Mouse (Mus musculus) adrenal gland, adult 2 months (tissue): Measurements from ENCODE around the gene Polr3g. TPM values are rescaled to one million over a fixed set of nuclear protein-coding genes. Genes with fewer than 3 reads are reported as not detected.
"Not testable (repeated sequence)": the region's sequence is repeated elsewhere in the genome, so short reads cannot be mapped to it uniquely, and the experiment has no call there.

Experiments
- DNase-seq: peaks from one replicate; pipeline ENCODE4 v3.0.0; 2021
- polyA plus RNA-seq: library from polyadenylated mRNA; depleted of rRNA; stranded (reverse); fragments of >200 nt; gene quantifications from 2 replicates; pipeline ENCODE4 v1.2.3, GENCODE M21; 2012; rRNA removed
- total RNA-seq, 2 experiments: library from RNA; stranded (reverse); gene quantifications; 2 replicates each; pipeline ENCODE4 v1.2.3; 2021

The Polr3g gene
- total and polyA plus RNA-seq, 3 experiments: 1.4 to 6.6 (median 4.5) TPM

DNA sequence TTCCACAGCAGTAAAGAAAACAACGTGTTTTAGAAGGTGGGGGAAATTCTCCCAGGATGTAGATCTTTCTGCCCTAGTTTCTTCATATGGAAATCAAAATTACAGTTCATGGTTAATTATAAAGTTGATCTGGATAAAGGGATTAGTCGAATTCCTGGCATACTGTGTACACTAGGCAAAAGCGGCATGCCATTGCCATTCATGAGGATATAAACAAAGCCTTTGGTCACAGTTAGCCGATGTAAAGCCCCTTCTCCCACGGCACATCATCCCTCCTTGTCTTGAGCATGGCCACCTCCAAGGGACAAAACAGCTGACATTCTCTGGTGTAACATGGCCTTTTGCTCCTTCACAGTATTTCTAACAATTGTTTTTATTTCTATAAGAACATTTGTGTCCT, 80.2 kb downstream of the Polr3g start:
- no peak for DNase-seq

DNA sequence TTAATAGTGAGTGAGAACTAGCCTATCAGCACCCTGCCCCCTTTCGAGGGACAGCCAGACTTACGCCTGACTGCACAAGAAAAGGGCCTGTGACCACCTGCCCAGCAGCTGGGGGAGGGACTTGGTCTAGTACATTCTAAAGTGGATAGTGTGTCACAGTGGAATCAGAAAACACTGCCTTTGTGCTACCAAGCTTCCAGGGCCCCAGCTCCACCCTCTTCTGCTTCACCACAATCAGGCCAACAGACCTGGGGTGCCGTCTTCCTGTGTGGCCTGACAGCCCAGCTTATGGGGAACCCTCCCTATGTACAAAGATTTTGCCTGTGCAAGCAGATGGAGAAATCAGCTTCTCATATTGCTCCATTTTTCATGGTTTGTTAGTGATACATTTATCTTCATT, 81.4 kb downstream of the Polr3g start:
- DNase-seq: no peak

DNA sequence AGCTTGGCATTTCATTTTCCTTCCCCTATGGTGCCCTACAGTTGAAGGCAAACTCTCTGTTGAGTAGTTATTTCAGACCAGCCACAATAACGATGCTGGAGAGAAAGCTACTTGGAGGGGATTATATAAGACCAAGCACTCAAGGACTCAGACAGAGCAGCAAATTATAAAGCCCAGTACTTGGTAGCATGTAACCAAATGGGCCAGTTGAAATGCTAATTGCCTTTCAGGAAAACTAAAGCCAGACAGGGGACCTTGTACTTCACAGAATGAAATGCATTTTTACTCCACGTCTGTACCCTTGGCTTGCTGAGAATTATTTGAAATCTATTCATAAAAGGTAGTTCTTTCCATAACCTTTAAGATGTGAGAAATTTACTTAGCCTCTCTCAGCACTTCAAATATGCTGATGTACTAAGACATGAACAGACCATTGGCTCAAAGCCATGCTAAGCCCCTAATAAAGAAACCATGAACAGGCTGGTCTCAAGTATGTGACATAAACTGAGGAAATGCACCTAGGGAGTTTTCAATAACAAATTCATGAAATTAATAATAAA, 82.1 kb downstream of the Polr3g start:
- DNase-seq: no peak

DNA sequence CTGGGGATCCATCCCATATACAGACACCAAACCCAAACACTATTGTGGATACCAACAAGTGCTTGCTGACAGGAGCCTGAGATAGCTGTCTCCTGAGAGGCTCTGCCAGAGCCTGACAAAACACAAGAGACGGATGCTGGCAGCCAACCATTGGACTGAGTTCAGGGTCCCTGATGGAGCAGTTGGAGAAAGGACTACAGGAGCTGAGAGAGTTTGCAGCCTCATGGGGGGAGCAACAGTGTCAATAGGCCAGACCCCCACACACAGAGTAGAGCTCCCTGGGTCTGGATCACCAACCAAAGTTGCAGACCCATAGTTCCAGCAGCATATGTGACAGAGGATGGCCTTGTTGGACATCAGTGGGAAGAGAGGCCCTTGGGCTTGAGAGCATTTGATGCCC, 83.0 kb downstream of the Polr3g start:
- DNase-seq: not testable (repeated sequence)

Other genes with a start within 250 kb of the Polr3g start
- 1 to 10 TPM; 1.2 to 2.0 TPM for gene Adgrv1, start 77.9 kb downstream of the Polr3g start, total RNA-seq
- 0.58 and 0.79 TPM in 2 replicates for gene Adgrv1, start 77.9 kb downstream of the Polr3g start, polyA plus RNA-seq
- 10 to 100 TPM; 21.3 to 23.4 TPM for gene Lysmd3, start 53.4 kb downstream of the Polr3g start, total RNA-seq
- 1.7 and 2.5 TPM in 2 replicates for gene Lysmd3, start 53.4 kb downstream of the Polr3g start, polyA plus RNA-seq
- 10 to 100 TPM; 10.6 to 12.4 TPM for gene Mblac2, start 328 bp upstream of the Polr3g start, total RNA-seq
- 5.6 and 5.7 TPM in 2 replicates for gene Mblac2, start 328 bp upstream of the Polr3g start, polyA plus RNA-seq
- 100 to 1,000 TPM; 116 to 135 TPM for gene Cetn3, start 72.1 kb upstream of the Polr3g start, total RNA-seq
- 0.48 and 0.77 TPM in 2 replicates for gene Cetn3, start 72.1 kb upstream of the Polr3g start, polyA plus RNA-seq